Mouse (Mus musculus): ENCODE data around the gene Ptgfrn. TPM values are rescaled to one million over a fixed set of nuclear protein-coding genes. Genes with fewer than 3 reads are reported as not detected.

The Ptgfrn gene
- polyA plus RNA-seq, 1 experiment from 2014 or later: 0.35 TPM

DNA sequence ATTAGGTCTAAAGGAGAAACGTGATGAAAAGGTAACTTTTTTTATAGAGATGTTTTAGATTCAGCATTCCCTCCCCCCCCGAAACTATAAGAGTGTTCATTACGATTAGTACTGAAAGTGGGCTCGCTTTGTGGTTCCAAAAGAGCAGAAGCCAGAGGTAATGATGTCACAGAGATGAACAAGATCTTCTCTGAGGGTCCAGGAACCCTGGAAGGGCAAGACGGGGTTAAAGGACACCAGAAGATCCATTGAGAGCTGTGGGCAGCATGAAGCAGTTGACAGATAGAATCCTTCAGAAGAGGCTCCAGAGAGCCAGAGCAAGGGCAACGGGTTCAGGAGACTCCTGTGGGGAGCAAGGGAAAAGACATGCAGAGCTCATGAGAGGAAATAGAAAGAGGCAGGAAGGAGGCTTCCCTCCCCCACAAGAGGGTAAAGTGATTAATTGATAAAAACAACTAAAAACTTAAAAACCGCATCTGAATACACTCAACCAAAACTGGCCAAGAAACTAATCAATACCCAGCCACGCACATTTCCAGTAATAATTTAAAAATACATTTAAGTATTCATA, 88.5 kb downstream of the Ptgfrn start:
- no peak for ATAC-seq
- DNase-seq: no peak
- Histone ChIP-seq H3K9me3 (ENCODE audit: low read length) (no peaks in the 10 kb centered on the region), H3K4me1 (ENCODE audit: insufficient read depth) (no peaks in the 10 kb centered on the region), H3K4me3 (ENCODE audit: low read depth, low read length) (no peak overlapping the region), H3K27me3 (ENCODE audit: insufficient read depth, low read length) (no peaks in the 10 kb centered on the region), H3K27ac (ENCODE audit: low read depth) (no peak overlapping the region), H3K36me3 (replicated peaks; ENCODE audit: insufficient read depth, low read length) (no peaks in the 10 kb centered on the region), H3K9ac (replicated peaks) (no peak overlapping the region), H3K4me2 (ENCODE audit: low read depth, low read length) (no peak overlapping the region)
- 60% methylated on average over 8 of the region's 8 CpGs for WGBS (ENCODE audit: insufficient replicate concordance)
- no peak for TF ChIP-seq EP300 (IDR thresholded peaks at IDR 0.05; ENCODE audit: low read depth)
- no peak for TF ChIP-seq CTCF (IDR thresholded peaks at IDR 0.05; ENCODE audit: low read depth)

DNA sequence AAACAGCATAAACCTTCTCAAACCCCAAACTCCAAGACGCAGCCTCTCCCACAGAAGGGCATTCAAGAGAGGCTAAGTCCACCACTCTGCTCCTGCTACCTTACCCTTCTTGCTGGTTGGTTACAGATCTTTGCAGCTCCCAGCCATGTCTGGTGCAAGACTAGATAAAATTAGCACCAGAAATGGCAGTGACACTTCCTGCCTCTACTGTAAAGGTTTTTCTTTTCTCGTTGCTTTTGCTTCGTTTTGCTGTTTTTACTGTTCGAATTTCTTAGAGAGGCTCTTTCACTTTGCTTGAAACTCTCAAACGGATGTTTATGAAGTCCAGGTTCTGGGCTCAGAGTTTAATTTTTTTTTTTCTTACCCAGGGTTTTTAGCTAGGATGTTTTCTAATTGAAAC, 89.0 kb downstream of the Ptgfrn start:
- ATAC-seq (no peak), DNase-seq (no peak)
- Histone ChIP-seq H3K9ac (replicated peaks) (no peak overlapping the region), H3K4me3 (ENCODE audit: low read depth, low read length) (no peak overlapping the region), H3K4me1 (ENCODE audit: insufficient read depth) (no peaks in the 10 kb centered on the region), H3K4me2 (ENCODE audit: low read depth, low read length) (no peak overlapping the region), H3K27ac (ENCODE audit: low read depth) (no peak overlapping the region), H3K9me3 (ENCODE audit: low read length) (no peaks in the 10 kb centered on the region), H3K27me3 (ENCODE audit: insufficient read depth, low read length) (no peaks in the 10 kb centered on the region), H3K36me3 (replicated peaks; ENCODE audit: insufficient read depth, low read length) (no peaks in the 10 kb centered on the region)
- TF ChIP-seq EP300 (IDR thresholded peaks at IDR 0.05; ENCODE audit: low read depth): no peak
- no peak for TF ChIP-seq CTCF (IDR thresholded peaks at IDR 0.05; ENCODE audit: low read depth)
- 47% methylated on average over 5 of the region's 5 CpGs for WGBS (ENCODE audit: insufficient replicate concordance)

DNA sequence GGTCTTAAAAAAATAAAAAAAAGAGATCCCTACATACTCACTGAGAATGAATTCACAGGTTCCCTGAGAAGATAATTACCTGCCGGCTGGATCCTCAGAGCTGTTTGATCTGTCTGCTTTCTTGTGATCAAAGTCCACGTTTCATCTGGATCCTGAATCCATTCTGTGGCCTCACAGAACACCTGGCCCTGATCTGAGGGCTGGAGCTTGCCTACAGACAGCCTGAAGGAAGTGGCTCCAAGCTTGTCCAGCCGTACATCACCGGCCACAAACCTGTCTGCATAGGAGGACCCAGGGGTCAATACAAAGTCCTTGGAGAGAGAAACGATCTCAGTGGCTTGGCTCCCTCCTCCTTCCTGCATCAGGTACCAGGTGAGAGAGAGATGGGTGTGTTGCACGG, 91.6 kb downstream of the Ptgfrn start:
- Histone ChIP-seq H3K27me3 (ENCODE audit: insufficient read depth, low read length) (no peaks in the 10 kb centered on the region), H3K27ac (ENCODE audit: low read depth) (no peak overlapping the region), H3K4me1 (ENCODE audit: insufficient read depth) (no peaks in the 10 kb centered on the region), H3K9ac (replicated peaks) (no peak overlapping the region), H3K4me2 (ENCODE audit: low read depth, low read length) (no peak overlapping the region), H3K9me3 (ENCODE audit: low read length) (no peaks in the 10 kb centered on the region), H3K4me3 (ENCODE audit: low read depth, low read length) (no peak overlapping the region), H3K36me3 (replicated peaks; ENCODE audit: insufficient read depth, low read length) (no peaks in the 10 kb centered on the region)
- WGBS (ENCODE audit: insufficient replicate concordance): 81% methylated on average over 6 of the region's 6 CpGs
- TF ChIP-seq EP300 (IDR thresholded peaks at IDR 0.05; ENCODE audit: low read depth) (no peak), CTCF (IDR thresholded peaks at IDR 0.05; ENCODE audit: low read depth) (no peak)
- DNase-seq (no peak), ATAC-seq (no peak)

DNA sequence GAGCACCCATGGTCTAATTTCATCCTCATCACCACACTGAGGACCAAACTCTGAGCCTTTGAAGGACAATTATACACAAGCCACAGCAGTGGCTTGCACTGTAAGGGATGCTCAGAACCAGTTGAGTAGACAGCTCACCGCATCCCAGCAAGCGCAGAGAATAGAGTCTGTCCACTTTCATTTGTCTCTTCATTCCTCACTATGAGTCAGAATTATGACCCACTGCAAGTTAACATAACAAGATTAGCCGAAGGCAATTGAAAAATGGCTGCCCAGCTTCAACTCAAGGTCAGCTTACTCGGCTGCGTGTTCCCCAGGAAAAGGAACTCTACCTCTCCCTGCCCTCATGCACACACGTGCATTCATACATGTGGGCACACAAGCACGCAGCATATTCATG, 94.0 kb downstream of the Ptgfrn start:
- H3K36me3 ChIP-seq (replicated peaks; ENCODE audit: insufficient read depth, low read length): no peaks in the 10 kb centered on the region
- H3K27ac ChIP-seq (ENCODE audit: low read depth): no peak overlapping the region
- H3K27me3 ChIP-seq (ENCODE audit: insufficient read depth, low read length): no peaks in the 10 kb centered on the region
- 81% methylated on average over 7 of the region's 7 CpGs for WGBS (ENCODE audit: insufficient replicate concordance)
- TF ChIP-seq EP300 (IDR thresholded peaks at IDR 0.05; ENCODE audit: low read depth) (no peak), CTCF (IDR thresholded peaks at IDR 0.05; ENCODE audit: low read depth) (no peak)
- no peak overlapping the region for H3K9ac ChIP-seq (replicated peaks)
- no peaks in the 10 kb centered on the region for H3K9me3 ChIP-seq (ENCODE audit: low read length)
- no peak overlapping the region for H3K4me2 ChIP-seq (ENCODE audit: low read depth, low read length)
- H3K4me1 ChIP-seq (ENCODE audit: insufficient read depth): no peaks in the 10 kb centered on the region
- DNase-seq: no peak
- no peak overlapping the region for H3K4me3 ChIP-seq (ENCODE audit: low read depth, low read length)
- no peak for ATAC-seq

DNA sequence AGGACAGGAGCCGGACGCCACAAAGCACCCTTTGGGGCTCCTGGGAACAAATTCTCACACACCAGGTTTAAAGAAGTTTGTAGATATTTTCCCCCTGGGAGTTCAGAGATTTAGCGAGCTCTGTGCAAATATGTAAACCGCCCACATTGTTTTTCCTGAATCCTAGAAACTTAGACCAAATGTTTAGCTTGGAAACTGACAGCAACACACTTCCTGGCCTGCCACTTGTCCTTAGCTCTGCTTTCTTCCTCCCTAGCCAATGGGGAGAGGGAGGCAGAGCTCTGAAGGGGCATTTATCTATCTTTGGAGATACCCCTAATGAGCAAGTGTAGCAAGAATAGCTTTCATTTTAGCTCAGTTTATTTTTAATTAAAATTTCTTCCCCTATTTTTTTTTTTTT, 94.8 kb downstream of the Ptgfrn start:
- DNase-seq (no peak), ATAC-seq (no peak)
- no peak overlapping the region for H3K27ac ChIP-seq (ENCODE audit: low read depth)
- H3K9ac ChIP-seq (replicated peaks): no peak overlapping the region
- H3K4me1 ChIP-seq (ENCODE audit: insufficient read depth): no peaks in the 10 kb centered on the region
- no peaks in the 10 kb centered on the region for H3K36me3 ChIP-seq (replicated peaks; ENCODE audit: insufficient read depth, low read length)
- TF ChIP-seq CTCF (IDR thresholded peaks at IDR 0.05; ENCODE audit: low read depth) (no peak), EP300 (IDR thresholded peaks at IDR 0.05; ENCODE audit: low read depth) (no peak)
- H3K27me3 ChIP-seq (ENCODE audit: insufficient read depth, low read length): no peaks in the 10 kb centered on the region
- H3K4me2 ChIP-seq (ENCODE audit: low read depth, low read length): no peak overlapping the region
- 56% methylated on average over 4 of the region's 4 CpGs for WGBS (ENCODE audit: insufficient replicate concordance)
- H3K9me3 ChIP-seq (ENCODE audit: low read length): no peaks in the 10 kb centered on the region
- no peak overlapping the region for H3K4me3 ChIP-seq (ENCODE audit: low read depth, low read length)

DNA sequence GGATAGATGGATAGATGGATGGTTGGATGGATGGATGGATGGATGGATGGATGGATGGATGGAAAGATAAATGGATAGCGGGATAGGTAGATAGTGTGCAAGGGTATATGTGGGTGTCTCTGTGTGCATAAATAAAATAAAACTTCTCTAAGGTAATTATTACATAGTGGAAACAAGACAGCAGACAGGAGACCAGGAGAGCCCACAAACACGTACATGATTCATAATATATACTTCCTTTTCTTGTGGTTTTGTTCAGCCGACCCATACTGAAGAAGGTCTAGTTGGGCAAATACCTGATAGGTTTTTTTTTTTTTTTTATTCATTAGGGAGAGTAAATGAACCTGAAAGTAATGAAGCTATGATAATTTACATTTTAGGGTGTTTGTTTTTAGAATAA, 96.5 kb downstream of the Ptgfrn start:
- no peak overlapping the region for H3K9ac ChIP-seq (replicated peaks)
- H3K4me3 ChIP-seq (ENCODE audit: low read depth, low read length): no peak overlapping the region
- WGBS (ENCODE audit: insufficient replicate concordance): 59% methylated on average over 3 of the region's 3 CpGs
- no peak overlapping the region for H3K27ac ChIP-seq (ENCODE audit: low read depth)
- ATAC-seq (no peak), DNase-seq (no peak)
- H3K27me3 ChIP-seq (ENCODE audit: insufficient read depth, low read length): no peaks in the 10 kb centered on the region
- H3K9me3 ChIP-seq (ENCODE audit: low read length): no peaks in the 10 kb centered on the region
- TF ChIP-seq CTCF (IDR thresholded peaks at IDR 0.05; ENCODE audit: low read depth): no peak
- no peak for TF ChIP-seq EP300 (IDR thresholded peaks at IDR 0.05; ENCODE audit: low read depth)
- H3K4me1 ChIP-seq (ENCODE audit: insufficient read depth): no peaks in the 10 kb centered on the region
- no peaks in the 10 kb centered on the region for H3K36me3 ChIP-seq (replicated peaks; ENCODE audit: insufficient read depth, low read length)
- H3K4me2 ChIP-seq (ENCODE audit: low read depth, low read length): no peak overlapping the region

DNA sequence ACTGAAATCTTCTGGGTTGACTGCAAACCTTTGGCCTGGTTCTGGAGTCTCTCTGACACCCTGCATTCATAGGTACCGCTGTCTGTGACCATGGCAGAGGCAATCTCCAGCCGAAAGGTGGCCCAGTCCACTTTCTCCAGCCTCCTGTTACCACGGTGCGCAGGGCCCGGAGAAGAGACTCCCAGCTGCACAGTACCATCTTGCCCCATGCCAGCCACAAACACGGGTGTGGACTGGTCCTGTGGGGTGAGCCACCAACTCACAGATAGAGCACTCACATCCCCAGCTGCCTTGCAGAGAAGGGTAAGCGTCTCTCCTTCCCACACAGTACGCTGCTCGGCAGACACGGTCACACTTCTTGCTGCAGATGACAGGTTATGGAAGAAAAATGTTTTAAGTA, 97.1 kb downstream of the Ptgfrn start:
- WGBS (ENCODE audit: insufficient replicate concordance): 82% methylated on average over 10 of the region's 10 CpGs
- no peak for DNase-seq
- H3K27me3 ChIP-seq (ENCODE audit: insufficient read depth, low read length): no peaks in the 10 kb centered on the region
- no peak for TF ChIP-seq EP300 (IDR thresholded peaks at IDR 0.05; ENCODE audit: low read depth)
- no peak for TF ChIP-seq CTCF (IDR thresholded peaks at IDR 0.05; ENCODE audit: low read depth)
- H3K4me3 ChIP-seq (ENCODE audit: low read depth, low read length): no peak overlapping the region
- no peaks in the 10 kb centered on the region for H3K4me1 ChIP-seq (ENCODE audit: insufficient read depth)
- no peak overlapping the region for H3K4me2 ChIP-seq (ENCODE audit: low read depth, low read length)
- H3K27ac ChIP-seq (ENCODE audit: low read depth): no peak overlapping the region
- no peaks in the 10 kb centered on the region for H3K36me3 ChIP-seq (replicated peaks; ENCODE audit: insufficient read depth, low read length)
- ATAC-seq: no peak
- no peaks in the 10 kb centered on the region for H3K9me3 ChIP-seq (ENCODE audit: low read length)
- no peak overlapping the region for H3K9ac ChIP-seq (replicated peaks)

All from liver, postnatal 0 days (tissue).